Mouse (Mus musculus): ENCODE measurements around the gene Piwil1.
"Not testable (repeated sequence)": the region's sequence is repeated elsewhere in the genome, so short reads cannot be mapped to it uniquely, and the experiment has no call there.

The Piwil1 gene

GRCm38 (mm10) chr5:128708929-128709328, 6.6 kb downstream of the Piwil1 start:
- in situ Hi-C loops (cut with MboI, MseI), result no loop called here

- in situ Hi-C loops (cut with MboI, MseI), result no loop called here
Observed at GRCm38 (mm10) chr5:128710596-128710995, 8.3 kb downstream of the Piwil1 start.

- in situ Hi-C loops (cut with MboI, MseI), result no loop called here
Observed at GRCm38 (mm10) chr5:128711847-128712246, 9.5 kb downstream of the Piwil1 start.

- in situ Hi-C loops (cut with MboI, MseI), result no loop called here
Observed at GRCm38 (mm10) chr5:128715171-128715570, 12.8 kb downstream of the Piwil1 start.

- in situ Hi-C loops (cut with MboI, MseI), result not testable (repeated sequence)
Observed at GRCm38 (mm10) chr5:128720461-128720860, 18.1 kb downstream of the Piwil1 start.

GRCm38 (mm10) chr5:128729341-128729740, 27.0 kb downstream of the Piwil1 start:
- in situ Hi-C loops (cut with MboI, MseI), result no loop called here

GRCm38 (mm10) chr5:128730634-128731033, 28.3 kb downstream of the Piwil1 start:
- in situ Hi-C loops (cut with MboI, MseI), result no loop called here

- in situ Hi-C loops (cut with MboI, MseI), result no loop called here
Observed at GRCm38 (mm10) chr5:128732416-128733014, 30.2 kb downstream of the Piwil1 start.

GRCm38 (mm10) chr5:128733955-128734354, 31.6 kb downstream of the Piwil1 start:
- in situ Hi-C loops (cut with MboI, MseI), result no loop called here

- in situ Hi-C loops (cut with MboI, MseI), result no loop called here
Observed at GRCm38 (mm10) chr5:128735921-128736320, 33.6 kb downstream of the Piwil1 start.

- in situ Hi-C loops (cut with MboI, MseI), result no loop called here
Observed at GRCm38 (mm10) chr5:128739168-128739837, 37.0 kb downstream of the Piwil1 start.

- in situ Hi-C loops (cut with MboI, MseI), result no loop called here
Observed at GRCm38 (mm10) chr5:128739838-128740171, 37.5 kb downstream of the Piwil1 start.

GRCm38 (mm10) chr5:128744351-128744750, 42.0 kb downstream of the Piwil1 start:
- in situ Hi-C loops (cut with MboI, MseI), result no loop called here

- in situ Hi-C loops (cut with MboI, MseI), result no loop called here
Observed at GRCm38 (mm10) chr5:128745206-128745605, 42.9 kb downstream of the Piwil1 start.

GRCm38 (mm10) chr5:128746261-128746660, 43.9 kb downstream of the Piwil1 start:
- in situ Hi-C loops (cut with MboI, MseI), result no loop called here

- in situ Hi-C loops (cut with MboI, MseI), result no loop called here
Observed at GRCm38 (mm10) chr5:128761118-128761517, 58.8 kb downstream of the Piwil1 start.

- in situ Hi-C loops (cut with MboI, MseI), result no loop called here
Observed at GRCm38 (mm10) chr5:128769026-128769631, 66.8 kb downstream of the Piwil1 start.

- in situ Hi-C loops (cut with MboI, MseI), result no loop called here
Observed at GRCm38 (mm10) chr5:128776386-128776785, 74.1 kb downstream of the Piwil1 start.

- in situ Hi-C loops (cut with MboI, MseI), result no loop called here
Observed at GRCm38 (mm10) chr5:128781621-128782020, 79.3 kb downstream of the Piwil1 start.

GRCm38 (mm10) chr5:128800592-128800991, 98.3 kb downstream of the Piwil1 start:
- in situ Hi-C loops (cut with MboI, MseI), result no loop called here
